Mouse (Mus musculus): ENCODE results near the gene Pdxdc1.
"Not testable (repeated sequence)": the region's sequence is repeated elsewhere in the genome, so short reads cannot be mapped to it uniquely, and the experiment has no call there.

Pdxdc1 gene

DNA sequence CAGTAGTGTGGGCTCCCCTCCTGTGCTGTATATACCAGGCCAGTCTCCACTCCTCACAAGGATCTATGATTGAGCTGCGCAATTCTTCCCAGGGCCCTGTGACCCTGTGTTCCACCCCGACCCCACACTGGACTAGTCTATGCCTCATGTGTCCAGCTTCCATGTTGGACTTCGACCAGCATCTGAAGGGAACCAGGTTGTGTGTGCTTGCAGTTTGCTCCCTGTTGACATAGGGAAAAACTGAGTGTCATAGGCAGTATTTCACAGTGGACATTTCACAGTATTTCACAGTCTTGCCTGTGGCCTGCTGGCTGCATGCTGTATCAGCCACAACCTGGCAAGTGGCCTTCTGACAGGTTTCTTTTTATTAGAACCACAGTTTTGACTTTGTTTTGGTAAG is 89.7 kb downstream of the Pdxdc1 start:
- DNase-seq (ENCODE audit: low spot score in 2 of 2) = no peak

DNA sequence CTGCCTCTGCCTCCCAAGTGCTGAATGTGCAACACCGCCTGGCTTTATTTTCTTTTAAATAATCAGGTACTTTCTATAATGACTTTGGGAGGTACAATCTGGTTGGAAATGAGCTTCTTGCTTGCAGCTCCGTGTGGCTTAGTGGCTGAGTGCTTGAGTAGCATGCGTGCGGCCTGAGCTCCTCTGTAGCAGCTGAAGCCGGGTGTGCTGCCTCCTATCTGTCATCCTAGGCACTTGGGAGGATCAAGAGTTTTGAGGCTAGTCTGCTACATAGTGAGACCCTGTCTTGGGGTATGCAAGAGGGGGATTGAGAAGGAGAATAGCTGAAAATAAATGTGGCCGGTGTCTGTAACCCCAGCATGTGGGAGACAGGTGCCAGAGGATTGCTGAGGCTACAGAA is 90.8 kb downstream of the Pdxdc1 start:
- DNase-seq (ENCODE audit: low spot score in 2 of 2) = no peak

DNA sequence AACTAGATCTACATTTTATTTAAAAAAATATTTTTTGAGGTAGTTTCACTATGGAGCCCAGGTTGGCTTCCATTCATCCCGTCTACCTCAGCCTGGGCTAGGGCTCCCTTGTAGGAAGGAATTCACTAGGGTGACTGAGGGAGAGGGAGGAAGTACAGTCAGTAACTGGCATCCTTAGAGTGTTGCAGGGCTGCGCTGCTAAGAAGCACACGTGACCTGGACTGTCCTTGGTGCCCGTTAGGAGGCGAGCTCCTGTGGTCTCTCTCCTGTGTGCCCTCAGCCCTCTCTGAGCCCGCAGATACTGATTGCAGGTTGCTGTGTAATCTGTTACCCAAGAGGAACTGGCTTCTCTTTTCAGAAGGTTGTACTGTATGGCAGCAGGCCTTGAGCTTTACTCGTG is 94.5 kb downstream of the Pdxdc1 start:
- no peak for DNase-seq (ENCODE audit: low spot score in 2 of 2)

DNA sequence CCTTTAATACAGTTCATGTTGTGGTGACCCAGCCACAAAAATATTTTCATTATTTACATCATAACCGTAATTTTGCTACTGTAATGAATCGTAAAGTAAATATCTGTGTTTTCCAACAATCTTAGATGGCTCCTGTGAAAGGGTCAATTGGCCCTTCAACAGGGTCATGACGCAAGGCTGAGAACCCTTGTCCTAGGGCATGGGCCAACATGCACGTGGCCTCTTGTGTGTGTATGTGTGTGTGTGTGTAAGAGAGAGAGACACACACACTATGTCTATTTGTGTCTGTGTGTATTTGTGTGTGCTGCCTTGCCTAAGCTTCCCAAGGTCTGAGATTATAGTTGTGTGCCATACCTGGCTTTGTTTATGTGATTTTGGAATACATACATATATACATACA is 95.3 kb downstream of the Pdxdc1 start:
- no peak for DNase-seq (ENCODE audit: low spot score in 2 of 2)

DNA sequence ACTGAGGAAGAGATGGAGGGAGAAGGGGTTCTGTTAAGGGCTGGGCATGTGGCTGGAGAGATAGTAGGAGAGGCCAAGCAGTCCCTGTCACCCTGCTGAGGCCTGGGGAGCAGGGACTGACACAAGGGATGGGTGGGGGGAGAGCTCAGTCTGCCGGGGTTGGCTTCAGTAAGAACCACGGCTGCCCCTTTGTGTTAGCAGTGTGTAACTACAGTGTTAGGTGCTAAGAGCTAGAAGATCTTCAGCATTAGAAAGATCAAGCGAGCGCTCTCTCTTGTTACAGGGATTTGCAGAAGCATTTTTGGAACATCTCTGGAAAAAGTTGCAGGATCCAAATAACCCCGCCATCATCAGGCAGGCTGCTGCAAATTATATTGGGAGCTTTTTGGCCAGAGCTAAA is 98.3 kb downstream of the Pdxdc1 start:
- DNase-seq (ENCODE audit: low spot score in 2 of 2) = no peak

DNA sequence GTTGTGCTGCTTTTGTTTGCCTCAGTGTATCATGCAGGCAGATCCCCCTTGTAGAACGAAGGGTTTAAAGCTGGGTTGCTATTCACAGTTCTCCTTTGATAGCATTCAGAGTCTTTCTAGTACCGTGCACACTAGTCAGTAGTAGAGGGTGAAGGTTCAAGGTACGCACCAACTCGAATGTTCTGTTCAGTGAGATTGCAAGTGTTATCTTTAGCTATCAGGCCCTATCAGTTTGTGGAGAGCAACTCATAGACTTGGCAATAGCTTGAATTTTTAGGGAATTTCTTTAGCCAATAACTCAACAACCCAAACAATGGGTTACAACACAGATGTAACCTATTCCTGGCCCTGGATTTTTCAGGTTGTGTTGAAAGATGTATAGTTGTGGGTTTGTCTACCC is 101.7 kb downstream of the Pdxdc1 start:
- no peak for DNase-seq (ENCODE audit: low spot score in 2 of 2)

DNA sequence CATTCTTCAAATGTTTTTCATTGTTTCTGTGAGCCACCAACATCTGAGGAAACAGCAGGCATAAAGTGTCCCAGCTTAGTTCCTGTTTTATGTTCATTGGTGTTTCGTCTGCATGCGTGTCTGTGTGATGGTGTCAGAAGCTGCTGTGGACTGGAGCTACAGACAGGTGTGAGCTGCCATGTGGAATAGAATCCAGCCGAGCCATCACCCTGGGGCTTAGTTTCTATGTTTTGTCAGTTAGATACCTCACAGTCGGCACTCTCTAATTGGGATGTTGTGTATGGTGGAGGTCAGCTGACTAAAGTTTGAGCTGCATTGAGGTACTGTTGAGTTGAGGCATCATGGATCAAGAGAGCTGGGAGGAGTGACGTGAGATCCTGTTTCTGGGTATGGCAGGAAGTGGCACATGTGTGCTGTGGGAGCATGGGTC is 106.2 kb downstream of the Pdxdc1 start:
- no peak for DNase-seq (ENCODE audit: low spot score in 2 of 2)

DNA sequence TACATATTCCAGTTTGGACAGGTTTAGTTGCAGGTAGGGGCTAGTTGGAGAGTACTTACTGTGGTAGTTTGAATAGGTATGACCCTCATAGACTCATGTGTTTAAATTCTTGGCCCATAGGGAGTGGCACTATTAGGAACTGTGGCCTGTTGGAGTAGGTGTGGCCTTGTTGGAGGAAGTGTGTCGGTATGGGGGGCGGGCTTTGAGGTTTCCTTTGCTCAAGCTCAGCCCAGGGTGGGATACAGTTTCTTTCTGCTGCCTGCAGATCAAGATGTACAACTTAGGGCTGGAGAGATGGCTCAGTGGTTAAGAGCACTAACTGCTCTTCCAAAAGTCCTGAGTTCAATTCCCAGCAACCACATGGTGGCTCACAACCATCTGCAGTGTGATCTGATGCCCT is 109.5 kb downstream of the Pdxdc1 start:
- DNase-seq (ENCODE audit: low spot score in 2 of 2) = not testable (repeated sequence)

DNA sequence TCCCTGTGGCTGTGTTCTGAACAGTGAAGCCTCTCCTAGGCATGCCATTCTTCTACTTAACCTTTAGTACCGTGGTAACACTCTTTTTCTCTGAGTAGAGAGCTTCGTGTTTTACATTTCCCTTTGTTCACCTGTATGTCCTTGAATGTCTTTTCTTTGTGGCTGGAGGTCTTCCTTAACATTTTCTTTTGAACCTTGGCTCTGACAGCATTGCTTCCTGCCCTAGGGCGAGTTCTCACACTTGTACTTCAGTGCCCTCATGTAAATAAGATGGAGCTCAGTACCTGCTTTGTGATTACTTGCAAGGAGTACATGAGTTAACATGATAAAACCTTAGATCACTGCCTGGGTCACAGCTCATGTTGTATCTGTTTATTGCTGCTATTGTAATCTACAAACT is 117.0 kb downstream of the Pdxdc1 start:
- DNase-seq (ENCODE audit: low spot score in 2 of 2) = no peak

Measured in frontal cortex, postnatal 25 days (tissue).